In genomic region chr17:24021375-24022199, GRCm38 (mm10) we compare ENCODE assay signal across 11 mouse cellular contexts. TPM values are rescaled to one million over a fixed set of nuclear protein-coding genes. Genes with fewer than 3 reads are reported as not detected.
A peak's percentile ranks its signal among the peaks of the same experiment; 100 is the strongest.
DNase-seq lines count a peak whose midpoint lies in the region; ATAC-seq lines count a peak whose summit lies in the region.
"Had no signal": no experiment of that assay in that cellular context is flagged by ENCODE, and none has a peak within 500 bp of the region (broad histone marks: within the 10 kb centered on the region; RNA-seq: fewer than 3 reads in every experiment).

No protein-coding gene starts in this region.

- ATAC-seq in heart, embryonic 14.5 days (ENCODE audit: insufficient number of reproducible peaks, insufficient read depth, low FRiP score, low read depth): peak; percentile 47; the same call in 1 of the 2 replicates
- ATAC-seq in megakaryocyte progenitor cell, adult 5-6 weeks (replicated peaks; ENCODE audit: poor library complexity): peak; percentile 65
- ATAC-seq in hindbrain, embryonic 16.5 days: no peak
- ATAC-seq: forebrain, embryonic 15.5 days had no signal

- peaks cover 0 to 4% of the 10 kb centered on the region in 2 experiments; a peak in 3 of 4 replicates for H3K4me1 ChIP-seq in heart, embryonic 14.5 days (ENCODE audit: control insufficient read depth in 2 of 2, insufficient read depth in 2 of 2, low read length in 2 of 2)
- H3K4me1 ChIP-seq in hindbrain, embryonic 16.5 days (ENCODE audit: control insufficient read depth, insufficient read depth, low read depth, low read length): no peaks in the 10 kb centered on the region
- H3K4me1 ChIP-seq: forebrain, embryonic 15.5 days had no signal

- peak; percentile 33 for DNase-seq in gastrocnemius, postnatal 10 days
- DNase-seq in gastrocnemius, postnatal 36 days: no peak
- DNase-seq in Muller cell, postnatal 12 days (ENCODE audit: inconsistent ontology term): peak; percentile 62
- no peak for DNase-seq in thymus, postnatal 10 days (ENCODE audit: low spot score in 2 of 2)
- DNase-seq in cerebellum, postnatal 25 days: no peak
- DNase-seq: kidney, adult 2 months had no signal

- no peaks in the 10 kb centered on the region for H3K36me3 ChIP-seq in heart, embryonic 14.5 days (ENCODE audit: control insufficient read depth, insufficient read depth, low read length)
- H3K36me3 ChIP-seq in hindbrain, embryonic 16.5 days (ENCODE audit: control insufficient read depth, insufficient read depth, low read length): no peaks in the 10 kb centered on the region
- H3K36me3 ChIP-seq: forebrain, embryonic 15.5 days had no signal

- H3K27me3 ChIP-seq in heart, embryonic 14.5 days (ENCODE audit: control insufficient read depth, insufficient read depth, low read length): no peaks in the 10 kb centered on the region
- no peaks in the 10 kb centered on the region for H3K27me3 ChIP-seq in hindbrain, embryonic 16.5 days (replicated peaks; ENCODE audit: control insufficient read depth, insufficient read depth, low read length)
- H3K27me3 ChIP-seq: forebrain, embryonic 15.5 days had no signal

- WGBS in heart, embryonic 14.5 days: 45% methylated on average over 5 of the region's 5 CpGs
- 76% methylated on average over 5 of the region's 5 CpGs for WGBS in hindbrain, embryonic 16.5 days

- intact Hi-C loops in gastrocnemius, postnatal 36 days (cut with DNase I): no loop called here

- no peak overlapping the region for H3K27ac ChIP-seq in heart, embryonic 14.5 days (replicated peaks in 1 of 2; ENCODE audit: control insufficient read depth in 1 of 2, insufficient read depth in 1 of 2, low read depth in 2 of 2, low read length in 2 of 2)
- H3K27ac ChIP-seq in hindbrain, embryonic 16.5 days (ENCODE audit: low read depth, low read length): no peak overlapping the region
- H3K27ac ChIP-seq: forebrain, embryonic 15.5 days had no signal

- H3K9me3 ChIP-seq in heart, embryonic 14.5 days (ENCODE audit: control insufficient read depth, low read length): no peaks in the 10 kb centered on the region
- no peaks in the 10 kb centered on the region for H3K9me3 ChIP-seq in hindbrain, embryonic 16.5 days (ENCODE audit: control insufficient read depth, low read length)
- H3K9me3 ChIP-seq: forebrain, embryonic 15.5 days had no signal

- H3K4me3 ChIP-seq in heart, embryonic 14.5 days (ENCODE audit: control insufficient read depth in 1 of 2, insufficient read depth in 1 of 2, low read depth in 1 of 2, low read length in 2 of 2): no peak overlapping the region
- no peak overlapping the region for H3K4me3 ChIP-seq in hindbrain, embryonic 16.5 days (ENCODE audit: low read length)
- H3K4me3 ChIP-seq: forebrain, embryonic 15.5 days had no signal

- no peak overlapping the region for H3K4me2 ChIP-seq in heart, embryonic 14.5 days (ENCODE audit: low read length)
- no peak overlapping the region for H3K4me2 ChIP-seq in hindbrain, embryonic 16.5 days (ENCODE audit: low read length)
- H3K4me2 ChIP-seq: forebrain, embryonic 15.5 days had no signal

- no peak overlapping the region for H3K9ac ChIP-seq in heart, embryonic 14.5 days (ENCODE audit: low read length)
- H3K9ac ChIP-seq in hindbrain, embryonic 16.5 days (ENCODE audit: low read depth, low read length): no peak overlapping the region
- H3K9ac ChIP-seq: forebrain, embryonic 15.5 days had no signal

RNA-seq across cellular contexts. Expression of gene Prss27, which starts 16.4 kb away (rescaled TPM):
- total RNA-seq in gastrocnemius, postnatal 10 days (2021): not detected
- not detected for total RNA-seq in gastrocnemius, postnatal 36 days (2021)
- polyA plus RNA-seq in heart, embryonic 14.5 days (2014; fragmentation: Nextera tagmentation; extraction: Ambion mirVana): not detected in 2 replicates
- not detected in 2 replicates for total RNA-seq in megakaryocyte progenitor cell, adult 5-6 weeks (2015)
- not detected in 2 replicates for total RNA-seq in megakaryocyte progenitor cell, adult 5-6 weeks (2017)
- polyA plus RNA-seq in hindbrain, embryonic 16.5 days (2015; fragmentation: Nextera tagmentation; extraction: Ambion mirVana): 0.12 and 0.16 TPM in 2 replicates

RNA-seq across cellular contexts. Expression of gene Prss22, which starts 23.7 kb away (rescaled TPM):
- total RNA-seq in gastrocnemius, postnatal 10 days (2021): not detected
- total RNA-seq in gastrocnemius, postnatal 36 days (2021): not detected
- polyA plus RNA-seq in heart, embryonic 14.5 days (2014; fragmentation: Nextera tagmentation; extraction: Ambion mirVana): not detected in 2 replicates
- total RNA-seq in megakaryocyte progenitor cell, adult 5-6 weeks (2015): not detected in 2 replicates
- not detected in 2 replicates for total RNA-seq in megakaryocyte progenitor cell, adult 5-6 weeks (2017)
- not detected in 2 replicates for polyA plus RNA-seq in hindbrain, embryonic 16.5 days (2015; fragmentation: Nextera tagmentation; extraction: Ambion mirVana)
- polyA plus RNA-seq: forebrain, embryonic 15.5 days had no signal

RNA-seq across cellular contexts. Expression of gene Prss30, which starts 41.2 kb away (rescaled TPM):
- not detected for total RNA-seq in gastrocnemius, postnatal 10 days (2021)
- total RNA-seq in gastrocnemius, postnatal 36 days (2021): not detected
- 0.26 TPM in 1 of 2 replicates, not detected in the other for polyA plus RNA-seq in heart, embryonic 14.5 days (2014; fragmentation: Nextera tagmentation; extraction: Ambion mirVana)
- total RNA-seq in megakaryocyte progenitor cell, adult 5-6 weeks (2015): 0.22 and 0.27 TPM in 2 replicates
- not detected in 2 replicates for total RNA-seq in megakaryocyte progenitor cell, adult 5-6 weeks (2017)
- not detected in 2 replicates for polyA plus RNA-seq in hindbrain, embryonic 16.5 days (2015; fragmentation: Nextera tagmentation; extraction: Ambion mirVana)
- polyA plus RNA-seq: forebrain, embryonic 15.5 days; limb, embryonic 11.5 days had no signal

RNA-seq across cellular contexts. Expression of gene Kctd5, which starts 51.7 kb away (rescaled TPM):
- total RNA-seq in gastrocnemius, postnatal 10 days (2021): 10 to 100 TPM; 16.9 to 18.2 TPM
- 1 to 10 TPM; 7.6 to 8.8 TPM for total RNA-seq in gastrocnemius, postnatal 36 days (2021)
- 28.8 and 35.4 TPM in 2 replicates for polyA plus RNA-seq in heart, embryonic 14.5 days (2014; fragmentation: Nextera tagmentation; extraction: Ambion mirVana)
- 15.5 and 17.1 TPM in 2 replicates for total RNA-seq in megakaryocyte progenitor cell, adult 5-6 weeks (2015)
- 19.5 and 21.0 TPM in 2 replicates for total RNA-seq in megakaryocyte progenitor cell, adult 5-6 weeks (2017)
- 82.0 and 89.9 TPM in 2 replicates for polyA plus RNA-seq in hindbrain, embryonic 16.5 days (2015; fragmentation: Nextera tagmentation; extraction: Ambion mirVana)

Comparison
In these comparisons a context has a peak if more than half of its experiments do, and no peak if none do; other contexts are left out.
1. DNase-seq: peak in gastrocnemius, postnatal 10 days (single experiment) and Muller cell, postnatal 12 days (single experiment); none in gastrocnemius, postnatal 36 days (0 of 2), thymus, postnatal 10 days (0 of 2) and cerebellum, postnatal 25 days (0 of 2).